Mouse (Mus musculus) E14TG2a.4 (cell line): ENCODE data around the gene Ehbp1.

Experiments used
- H3K27me3 ChIP-seq: 2 replicates; pipeline ENCODE4 v1.6.1; 2014; ENCODE audit warnings: low read length, control low read depth; ENCODE audit not compliant: insufficient read depth
- H3K36me3 ChIP-seq: 2 replicates; pipeline ENCODE4 v1.6.1; 2014; ENCODE audit warnings: low read length, control low read depth; ENCODE audit not compliant: insufficient read depth
- H3K4me1 ChIP-seq: replicated peaks from 2 replicates; pipeline ENCODE4 v1.6.1; 2014; ENCODE audit warnings: low read depth, low read length, control low read depth
- H3K4me3 ChIP-seq: replicated peaks from 2 replicates; pipeline ENCODE4 v1.5.1; 2014; ENCODE audit warnings: mild to moderate bottlenecking, low read length
- H3K9me3 ChIP-seq: 2 replicates; pipeline ENCODE4 v1.6.1; 2014; ENCODE audit warnings: low read length, control low read depth
- CTCF ChIP-seq: conservative IDR thresholded peaks from 2 replicates; pipeline ENCODE4 v1.5.1; 2014; ENCODE audit warnings: low read length
- NANOG ChIP-seq: IDR thresholded peaks from 2 replicates; pipeline ENCODE4 v1.6.1; 2014; ENCODE audit warnings: borderline replicate concordance, low read length, mixed read lengths
- POU5F1 ChIP-seq: IDR thresholded peaks from 2 replicates; pipeline ENCODE4 v1.6.1; 2014; ENCODE audit warnings: low read length, borderline replicate concordance

The Ehbp1 gene

DNA sequence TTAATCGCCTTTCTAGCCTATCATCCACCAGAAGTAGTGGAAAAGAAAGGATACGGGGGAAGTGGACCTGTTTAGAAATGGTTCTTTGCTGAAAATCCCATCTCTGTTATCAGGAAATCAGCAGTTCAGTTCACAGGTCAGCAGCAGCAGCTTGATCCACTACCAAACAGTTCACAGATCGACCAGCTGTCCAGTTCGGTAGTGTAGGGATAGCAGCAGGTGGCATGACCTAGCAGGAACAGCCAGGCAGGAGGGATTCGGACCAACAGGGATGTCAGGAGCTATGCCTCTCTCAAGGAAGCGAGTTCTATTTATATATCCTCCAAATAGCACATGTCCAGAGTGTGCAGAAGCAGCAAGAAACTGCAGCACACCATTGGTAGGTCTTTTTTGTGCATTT lies 40.9 kb downstream of the Ehbp1 start:
- no peaks in the 10 kb centered on the region for H3K36me3 ChIP-seq
- no peaks in the 10 kb centered on the region for H3K4me1 ChIP-seq
- TF ChIP-seq CTCF (no peak), POU5F1 (no peak), NANOG (no peak)
- no peaks in the 10 kb centered on the region for H3K27me3 ChIP-seq
- no peak overlapping the region for H3K4me3 ChIP-seq
- H3K9me3 ChIP-seq: no peaks in the 10 kb centered on the region

GRCm38 (mm10) chr11:22289164-22289563 lies 52.9 kb downstream of the Ehbp1 start:
- H3K9me3 ChIP-seq: no peaks in the 10 kb centered on the region
- H3K4me1 ChIP-seq: peaks cover 23% of the 10 kb centered on the region
- H3K27me3 ChIP-seq: no peaks in the 10 kb centered on the region
- H3K36me3 ChIP-seq: peaks cover under 1% of the 10 kb centered on the region; the same call in 1 of the 2 replicates
- no peak for TF ChIP-seq POU5F1
- TF ChIP-seq NANOG: no peak
- no peak for TF ChIP-seq CTCF
- no peak overlapping the region for H3K4me3 ChIP-seq

- TF ChIP-seq CTCF: no peak
- no peak for TF ChIP-seq POU5F1
- no peak for TF ChIP-seq NANOG
- H3K4me1 ChIP-seq: peaks cover 23% of the 10 kb centered on the region
- peak overlapping the region; percentile 85 for H3K4me3 ChIP-seq
- peaks cover 6% of the 10 kb centered on the region; the same call in 1 of the 2 replicates for H3K36me3 ChIP-seq
- H3K9me3 ChIP-seq: no peaks in the 10 kb centered on the region
- no peaks in the 10 kb centered on the region for H3K27me3 ChIP-seq
Measured at GRCm38 (mm10) chr11:22287513-22287900, 54.6 kb downstream of the Ehbp1 start.

DNA sequence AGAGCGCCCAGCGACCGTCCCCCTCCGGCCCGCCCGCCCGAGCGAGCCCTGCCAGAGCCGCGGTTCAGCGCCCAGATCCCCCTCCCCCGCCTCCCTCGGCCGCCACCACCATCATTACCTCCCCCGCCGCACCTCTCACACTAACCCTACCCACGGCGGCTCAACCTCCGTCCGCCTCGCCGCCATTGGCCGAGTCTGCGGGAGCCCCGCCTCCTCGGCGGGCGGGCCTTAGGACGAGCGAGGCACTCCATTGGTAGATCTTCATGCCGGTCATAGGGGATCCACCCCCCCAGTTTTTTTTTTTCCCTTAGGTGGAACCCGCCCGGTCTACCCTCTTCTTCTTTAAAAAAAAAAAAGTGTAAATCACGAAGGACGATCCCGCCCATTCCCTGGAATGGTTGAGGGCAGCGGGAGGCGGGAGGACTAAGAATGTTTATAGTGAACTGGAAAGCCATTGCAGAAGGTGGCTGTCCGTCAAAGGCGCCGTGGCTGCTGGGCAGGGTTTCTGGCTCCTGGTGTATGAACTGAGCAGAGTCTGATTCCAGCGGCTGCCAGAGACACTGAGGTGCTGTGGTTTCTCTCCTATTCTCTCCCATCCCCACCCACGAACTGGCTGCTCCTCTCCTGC lies 55.1 kb downstream of the Ehbp1 start:
- H3K4me3 ChIP-seq: peak overlapping the region; percentile 85
- peaks cover 11% of the 10 kb centered on the region for H3K36me3 ChIP-seq
- no peaks in the 10 kb centered on the region for H3K9me3 ChIP-seq
- H3K4me1 ChIP-seq: peaks cover 23% of the 10 kb centered on the region
- TF ChIP-seq CTCF (no peak), POU5F1 (no peak), NANOG (no peak)
- no peaks in the 10 kb centered on the region for H3K27me3 ChIP-seq

DNA sequence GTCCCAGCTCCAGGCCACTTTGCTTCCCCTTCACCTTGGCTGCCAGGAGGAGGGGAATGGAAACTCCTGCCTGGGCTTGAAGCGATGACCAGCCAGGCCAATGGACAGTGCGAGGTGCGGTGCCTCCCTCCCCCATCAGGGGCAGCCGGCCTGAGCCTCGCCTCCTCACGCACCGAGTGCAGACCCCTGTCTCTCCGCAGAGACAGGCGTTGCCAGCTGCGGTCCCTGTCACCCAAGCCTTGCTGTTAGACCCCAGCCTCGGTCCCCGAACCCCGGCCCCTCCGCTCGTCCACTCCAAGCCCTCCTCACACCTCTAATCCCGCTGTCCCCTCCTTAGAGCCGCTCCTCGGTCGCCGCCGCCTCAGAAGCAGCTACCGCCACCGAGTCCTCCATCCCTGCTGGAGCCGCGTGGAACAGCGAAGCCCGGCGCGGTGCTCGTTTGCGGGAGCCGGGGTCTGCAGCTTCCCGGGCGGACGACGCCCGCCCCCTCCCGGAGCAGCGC lies 55.7 kb downstream of the Ehbp1 start:
- TF ChIP-seq NANOG (no peak), POU5F1 (no peak), CTCF (no peak)
- peaks cover 17% of the 10 kb centered on the region for H3K36me3 ChIP-seq
- no peaks in the 10 kb centered on the region for H3K9me3 ChIP-seq
- peak overlapping the region; percentile 85 for H3K4me3 ChIP-seq
- no peaks in the 10 kb centered on the region for H3K27me3 ChIP-seq
- peaks cover 23% of the 10 kb centered on the region for H3K4me1 ChIP-seq

DNA sequence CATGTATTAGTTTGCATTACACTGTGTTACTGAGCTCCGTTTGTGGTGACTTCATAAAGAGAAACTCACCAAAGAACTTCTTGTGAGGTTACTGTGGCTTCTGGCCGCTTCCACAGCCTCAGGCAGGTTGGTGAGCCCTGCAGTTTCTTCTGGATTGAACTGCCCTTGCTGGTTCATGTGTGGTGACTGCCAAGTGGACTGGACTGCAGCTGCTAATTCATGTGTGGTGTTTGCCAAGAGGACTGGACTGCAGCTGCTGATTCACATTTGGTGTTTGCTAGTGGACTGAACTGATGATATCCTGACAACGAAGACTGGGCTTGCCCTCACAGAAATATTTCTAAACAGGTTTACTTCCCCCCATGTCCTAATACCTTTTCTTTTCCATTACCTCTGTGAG lies 65.4 kb downstream of the Ehbp1 start:
- no peak overlapping the region for H3K4me3 ChIP-seq
- H3K27me3 ChIP-seq: no peaks in the 10 kb centered on the region
- TF ChIP-seq NANOG (no peak), POU5F1 (no peak), CTCF (no peak)
- no peaks in the 10 kb centered on the region for H3K4me1 ChIP-seq
- peaks cover 8% of the 10 kb centered on the region for H3K9me3 ChIP-seq
- H3K36me3 ChIP-seq: peaks cover 21% of the 10 kb centered on the region

DNA sequence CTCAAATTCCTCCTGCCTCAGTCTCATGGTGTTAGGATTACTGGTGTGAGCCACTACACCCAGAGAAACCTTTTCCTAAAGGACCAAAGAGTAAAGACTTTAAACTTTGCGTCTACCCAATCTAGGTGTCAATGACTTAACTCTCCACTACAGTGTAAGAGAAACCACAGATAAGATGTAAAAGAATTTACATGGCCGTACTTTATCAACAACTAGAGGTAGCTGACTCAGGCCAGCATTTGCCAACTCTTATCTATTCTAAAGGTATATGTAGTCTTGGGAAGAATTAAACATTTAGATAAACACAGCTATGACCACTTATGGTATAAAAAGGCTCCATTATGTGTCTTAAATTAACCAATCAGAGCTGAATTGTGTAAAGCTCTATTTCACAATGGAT lies 67.9 kb downstream of the Ehbp1 start:
- H3K4me3 ChIP-seq: no peak overlapping the region
- H3K36me3 ChIP-seq: peaks cover 18% of the 10 kb centered on the region
- no peak for TF ChIP-seq CTCF
- TF ChIP-seq NANOG: no peak
- TF ChIP-seq POU5F1: no peak
- peaks cover 8% of the 10 kb centered on the region for H3K9me3 ChIP-seq
- H3K27me3 ChIP-seq: no peaks in the 10 kb centered on the region
- H3K4me1 ChIP-seq: no peaks in the 10 kb centered on the region

DNA sequence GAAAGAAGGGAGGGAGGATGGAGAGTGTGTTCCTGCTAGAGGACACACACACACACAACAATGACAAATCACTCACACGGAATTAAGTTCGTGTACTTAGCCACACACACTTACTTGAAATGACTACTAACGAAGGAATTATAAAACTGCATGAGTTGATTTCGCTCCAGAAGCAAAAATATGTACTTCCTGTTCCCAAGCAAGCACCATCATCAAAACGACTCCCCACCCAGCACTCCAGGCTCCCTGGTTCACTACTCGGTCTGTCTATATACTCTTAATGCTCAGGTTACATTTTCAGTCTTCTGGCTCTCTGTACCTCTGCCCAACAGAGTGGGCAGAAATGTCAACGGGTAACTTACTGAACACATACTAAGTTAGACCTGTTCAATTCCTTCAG lies 68.7 kb downstream of the Ehbp1 start:
- Histone ChIP-seq H3K36me3 (peaks cover 18% of the 10 kb centered on the region), H3K4me3 (no peak overlapping the region), H3K9me3 (peaks cover 8% of the 10 kb centered on the region), H3K4me1 (no peaks in the 10 kb centered on the region), H3K27me3 (no peaks in the 10 kb centered on the region)
- TF ChIP-seq POU5F1 (no peak), NANOG (no peak), CTCF (no peak)

- Histone ChIP-seq H3K36me3 (peaks cover 12% of the 10 kb centered on the region), H3K4me3 (no peak overlapping the region), H3K27me3 (no peaks in the 10 kb centered on the region), H3K9me3 (peaks cover 6% of the 10 kb centered on the region), H3K4me1 (no peaks in the 10 kb centered on the region)
- no peak for TF ChIP-seq NANOG
- TF ChIP-seq POU5F1: no peak
- TF ChIP-seq CTCF: no peak
Measured at GRCm38 (mm10) chr11:22271889-22272288, 70.2 kb downstream of the Ehbp1 start.

DNA sequence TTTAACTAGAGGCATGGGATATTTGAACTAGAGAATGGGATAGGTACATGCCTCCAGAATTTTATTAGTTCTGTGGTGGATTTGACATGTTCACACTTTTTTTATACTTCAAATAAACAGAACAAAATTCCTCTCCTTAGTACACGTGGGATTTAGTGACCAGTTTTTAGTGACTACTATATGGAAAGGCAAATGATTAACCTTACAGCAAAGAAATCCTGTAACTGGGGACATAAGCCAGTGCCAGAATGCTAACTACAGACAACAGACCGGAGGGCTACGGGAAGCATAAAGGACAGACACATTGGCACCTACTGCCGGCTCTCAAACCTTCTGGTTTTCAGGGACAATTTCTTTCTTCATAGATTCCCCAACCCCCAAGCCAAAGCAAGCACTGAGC lies 72.4 kb downstream of the Ehbp1 start:
- Histone ChIP-seq H3K4me1 (no peaks in the 10 kb centered on the region), H3K9me3 (no peaks in the 10 kb centered on the region), H3K27me3 (no peaks in the 10 kb centered on the region), H3K4me3 (no peak overlapping the region), H3K36me3 (no peaks in the 10 kb centered on the region)
- no peak for TF ChIP-seq NANOG
